Mouse (Mus musculus) adrenal gland, postnatal 10 days (tissue): ENCODE results near the gene Emd. TPM values are rescaled to one million over a fixed set of nuclear protein-coding genes. Genes with fewer than 3 reads are reported as not detected.
A peak's percentile ranks its signal among the peaks of the same experiment; 100 is the strongest.

Source experiments
- DNase-seq: peaks from one replicate; pipeline ENCODE4 v3.0.0; 2021; ENCODE audit warnings: mixed read lengths
- microRNA-seq: library from miRNA; unstranded; fragments of <30 nt; microRNA quantifications from one replicate; pipeline ENCODE4 v1.2.0, GENCODE M21; 2021
- total RNA-seq, 2 experiments: library from RNA; stranded (reverse); gene quantifications; 2 replicates each; pipeline ENCODE4 v1.2.3; 2021

The Emd gene
- total RNA-seq, 2 experiments from 2014 or later, result 38.0 to 45.0 TPM

GRCm38 (mm10) chrX:74273422-74274322 is 19.2 kb downstream of the Emd start:
- DNase-seq, result no peak

DNA sequence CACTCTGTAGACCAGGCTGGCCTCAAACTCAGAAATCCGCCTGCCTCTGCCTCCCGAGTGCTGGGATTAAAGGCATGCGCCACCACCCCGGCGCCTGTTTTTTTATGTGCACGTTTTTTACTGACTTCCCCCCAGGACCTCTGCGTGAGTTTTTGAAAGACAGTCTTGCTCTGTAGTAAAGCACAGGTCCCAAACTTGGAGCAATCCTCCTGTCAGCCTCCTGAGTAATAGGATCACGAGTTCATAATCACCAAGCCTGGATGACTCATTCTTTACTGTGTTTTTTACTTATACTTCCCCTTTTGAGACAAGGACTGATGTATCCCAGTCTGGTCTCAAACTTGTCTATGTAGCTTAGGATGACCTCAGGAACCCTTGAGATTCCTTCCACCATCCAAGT is 23.4 kb downstream of the Emd start:
- no peak for DNase-seq

DNA sequence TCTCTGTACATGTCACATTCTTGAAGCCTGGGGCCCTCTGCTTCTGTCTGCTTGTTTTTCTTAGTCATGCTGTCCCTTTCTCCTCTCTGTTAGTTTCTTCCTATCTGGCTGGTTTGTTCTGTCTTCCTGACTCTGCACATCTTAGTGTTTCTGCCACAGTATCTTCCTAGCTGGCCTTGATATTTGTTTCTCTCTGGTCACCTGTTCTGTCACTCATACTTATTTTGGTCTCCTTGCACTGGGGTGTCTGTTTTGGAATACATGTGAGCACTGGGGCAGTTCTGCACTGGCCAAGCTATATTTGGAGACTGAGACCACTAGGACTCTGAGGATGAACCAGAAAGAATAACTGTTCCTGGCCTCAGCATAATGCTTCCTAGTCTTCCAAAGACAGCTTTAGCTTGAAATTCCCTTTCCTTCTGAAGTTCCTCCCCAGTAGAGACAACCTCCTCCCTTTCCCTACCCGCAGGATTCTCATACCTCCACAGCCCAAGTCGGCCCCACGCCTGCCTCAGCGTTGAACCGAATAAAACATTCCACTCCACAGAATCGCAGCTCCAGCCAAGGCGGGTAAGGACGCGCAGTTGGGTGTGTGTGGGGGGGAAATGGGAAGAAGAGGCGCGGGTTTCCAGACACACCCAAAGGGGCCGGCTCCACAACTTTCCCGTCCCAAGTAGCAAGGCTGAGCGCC is 26.7 kb downstream of the Emd start:
- no peak for DNase-seq

GRCm38 (mm10) chrX:74281732-74282394 is 27.4 kb downstream of the Emd start, which contains the start of the genes Taz and Dnase1l1:
Gene Taz (plus strand): TSS chrX:74281912.
Gene Dnase1l1 (minus strand): TSS chrX:74282337.
- peak; percentile 84 for DNase-seq

GRCm38 (mm10) chrX:74282395-74283091 is 28.1 kb downstream of the Emd start:
- DNase-seq, result peak; percentile 89

GRCm38 (mm10) chrX:74283092-74283437 is 28.6 kb downstream of the Emd start:
- no peak for DNase-seq

DNA sequence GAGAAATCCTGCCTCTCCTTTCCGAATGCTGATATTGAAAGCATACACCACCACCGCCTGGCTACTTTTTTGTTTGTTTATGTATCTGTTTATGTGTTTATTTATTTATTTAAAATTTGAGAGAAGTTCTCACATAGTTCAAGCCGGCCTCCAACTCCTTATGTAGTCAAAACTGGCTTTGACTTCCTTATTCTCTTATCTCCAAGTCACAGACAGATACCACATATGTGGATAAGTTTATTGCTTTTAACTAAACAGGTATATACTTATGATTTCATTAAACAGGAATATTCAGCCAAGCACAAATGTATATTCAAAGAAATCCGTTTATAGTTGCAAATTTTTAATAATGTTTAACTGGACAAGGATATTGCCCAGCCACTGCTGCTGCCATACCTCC is 38.9 kb downstream of the Emd start:
- no peak for DNase-seq

DNA sequence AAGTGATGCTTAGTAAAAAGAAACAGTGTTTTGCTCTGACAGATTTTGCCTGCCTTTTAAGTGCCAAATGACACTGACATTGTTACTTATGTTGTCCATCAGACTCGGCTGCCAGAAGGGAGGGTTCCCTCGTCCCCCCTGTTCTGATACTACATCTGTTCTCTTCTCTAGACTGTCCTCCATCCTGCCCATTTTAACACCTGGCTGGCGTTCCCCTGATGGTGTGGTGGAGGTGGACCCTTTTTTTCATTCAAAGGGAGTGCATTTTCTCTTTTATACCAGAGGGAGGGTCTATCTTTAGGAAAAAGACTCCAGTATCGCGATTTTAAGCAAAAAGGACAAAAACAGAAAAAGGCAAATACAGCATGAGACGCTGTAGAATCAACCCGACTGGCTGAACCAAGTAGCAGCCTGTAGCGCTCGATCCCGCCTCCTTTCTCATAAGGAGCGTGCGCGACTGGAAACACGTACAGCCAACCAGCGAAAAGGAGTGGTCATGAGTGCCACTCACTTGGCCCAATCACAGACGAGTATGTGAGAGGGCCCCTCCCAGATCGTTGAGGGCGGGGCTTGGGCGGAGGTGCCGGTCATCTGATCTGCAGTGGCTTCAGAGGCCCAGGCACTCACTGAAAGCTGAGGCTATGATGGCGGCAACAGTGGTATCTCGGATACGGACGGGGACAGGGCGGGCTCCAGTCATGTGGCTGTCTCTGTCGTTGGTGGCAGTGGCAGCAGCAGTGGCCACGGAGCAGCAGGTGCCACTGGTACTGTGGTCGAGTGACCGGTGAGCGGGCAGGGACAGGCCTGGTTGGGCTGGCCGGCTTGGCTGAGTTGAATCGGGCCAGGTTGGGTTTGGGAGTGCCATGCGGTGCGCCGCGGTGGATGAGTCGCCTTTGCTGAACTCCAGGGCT is 42.3 kb downstream of the Emd start, which contains the start of gene Atp6ap1:
Atp6ap1 (plus strand) TSS at position 560 of the 911 bp plus-strand sequence.
- DNase-seq, result peak; percentile 93

DNA sequence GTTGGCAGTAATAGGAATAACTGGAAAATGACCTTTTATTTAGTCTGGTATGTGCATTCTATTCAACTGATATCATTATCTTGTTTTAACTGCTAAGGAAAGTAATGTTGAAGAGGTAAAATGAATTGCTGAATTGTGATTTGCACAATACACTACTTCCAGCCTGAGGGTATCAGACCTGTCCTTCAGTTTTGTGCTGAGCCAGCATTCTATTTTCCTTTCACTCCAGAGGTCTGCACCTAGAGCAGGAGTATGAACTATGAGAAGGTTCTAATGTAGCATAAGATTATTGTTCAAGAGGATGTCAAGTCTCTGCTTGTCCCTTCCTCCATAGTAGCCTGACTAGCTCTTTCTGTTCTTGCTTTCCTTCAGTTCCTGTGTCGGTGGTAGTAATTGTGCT is 43.9 kb downstream of the Emd start:
- no peak for DNase-seq

GRCm38 (mm10) chrX:74299721-74300120 is 45.2 kb downstream of the Emd start:
- no peak for DNase-seq

DNA sequence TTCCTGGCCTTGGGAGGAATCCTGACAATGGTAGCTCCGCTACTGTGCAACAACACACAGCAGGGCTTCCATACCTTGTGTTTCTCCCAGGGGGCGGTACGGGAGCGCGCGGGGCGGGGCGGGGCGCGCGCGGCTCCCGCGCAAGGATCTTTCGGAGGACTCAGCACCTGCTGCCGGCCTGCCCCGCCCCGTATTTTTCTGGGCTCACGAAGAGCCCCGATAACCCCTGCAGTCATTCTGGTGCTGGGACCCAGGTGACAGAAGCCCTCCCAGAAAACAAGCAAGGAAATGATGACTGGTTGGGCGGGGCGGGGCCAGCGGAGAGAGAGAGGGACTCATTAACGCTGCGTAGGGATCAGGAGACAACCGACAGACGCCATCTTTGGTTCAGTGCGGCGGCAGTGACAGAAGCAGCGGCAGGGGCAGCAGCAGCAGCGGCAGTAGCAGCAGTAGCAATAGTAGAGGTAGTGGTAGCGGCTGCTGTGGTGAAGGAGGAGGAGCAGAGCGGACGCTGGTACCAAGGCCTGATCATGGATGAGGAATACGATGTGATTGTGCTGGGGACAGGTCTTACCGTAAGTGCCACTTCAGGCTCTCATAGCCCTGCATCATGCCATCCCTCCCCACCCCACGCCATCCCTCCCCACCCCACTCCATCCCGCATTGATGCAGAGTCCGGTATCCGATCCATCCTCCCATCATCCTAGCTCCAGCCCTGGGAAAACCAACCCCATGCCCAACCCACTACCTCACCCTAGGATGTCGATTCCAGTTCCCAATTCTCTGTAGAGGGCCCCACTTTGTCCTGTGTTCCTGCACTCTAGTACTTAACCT is 50.6 kb downstream of the Emd start, which contains the start of gene Gdi1:
Gdi1 (plus strand) TSS at position 132 of the 834 bp plus-strand sequence.
- peak; percentile 80 for DNase-seq

Small RNA genes lying within 50 kb of the gene (microRNA-seq; reads per million reads assigned to microRNA genes)
- not detected for gene Mir7091

Other genes with a start within 250 kb of the Emd start
- 10 to 100 TPM; 82.2 to 96.8 TPM for gene Irak1, start 230.8 kb upstream of the Emd start, total RNA-seq
- gene Opn1mw, start 127.2 kb upstream of the Emd start, total RNA-seq, result not detected
- gene Mecp2, start 119.3 kb upstream of the Emd start, total RNA-seq, result 10 to 100 TPM; 30.1 to 34.9 TPM
- gene Tex28, start 86.8 kb upstream of the Emd start, total RNA-seq, result not detected
- not detected for gene Tktl1, start 77.4 kb upstream of the Emd start, total RNA-seq
- gene Flna, start 4.9 kb upstream of the Emd start, total RNA-seq, result 100 to 1,000 TPM; 151 to 183 TPM
- gene Rpl10, start 16.1 kb downstream of the Emd start, total RNA-seq, result 100 to 1,000 TPM; 377 to 392 TPM
- 10 to 100 TPM; 57.6 to 90.8 TPM for gene Taz, start 27.2 kb downstream of the Emd start, total RNA-seq
- 10 to 100 TPM; 10.5 to 19.1 TPM for gene Dnase1l1, start 27.6 kb downstream of the Emd start, total RNA-seq
- gene Atp6ap1, start 42.4 kb downstream of the Emd start, total RNA-seq, result 100 to 1,000 TPM; 121 to 125 TPM
- gene Gdi1, start 50.3 kb downstream of the Emd start, total RNA-seq, result 100 to 1,000 TPM; 135 to 153 TPM
- gene Fam50a, start 58.3 kb downstream of the Emd start, total RNA-seq, result 10 to 100 TPM; 44.1 to 45.9 TPM
- 10 to 100 TPM in 1 of 2 experiments, 1 to 10 TPM in 1; 7.4 to 10.9 TPM for gene Plxna3, start 74.4 kb downstream of the Emd start, total RNA-seq
- gene Lage3, start 98.9 kb downstream of the Emd start, total RNA-seq, result 10 to 100 TPM; 64.9 to 73.8 TPM
- 10 to 100 TPM; 43.6 to 46.0 TPM for gene Ubl4a, start 118.5 kb downstream of the Emd start, total RNA-seq
- gene Slc10a3, start 118.7 kb downstream of the Emd start, total RNA-seq, result 10 to 100 TPM; 12.4 to 15.9 TPM
- 10 to 100 TPM; 23.6 to 26.0 TPM for gene Fam3a, start 138.6 kb downstream of the Emd start, total RNA-seq
- 10 to 100 TPM; 49.7 to 59.3 TPM for gene Ikbkg, start 138.6 kb downstream of the Emd start, total RNA-seq
- 10 to 100 TPM; 75.5 to 83.1 TPM for gene G6pdx, start 174.5 kb downstream of the Emd start, total RNA-seq
- not detected for gene Gm6880, start 226.7 kb downstream of the Emd start, total RNA-seq